Mouse (Mus musculus) gastrocnemius, adult 8-10 months (tissue): Measurements from ENCODE around the gene Arhgef1. TPM values are rescaled to one million over a fixed set of nuclear protein-coding genes. Genes with fewer than 3 reads are reported as not detected.

ENCODE experiments used
- microRNA-seq: library from miRNA; unstranded; fragments of <30 nt; microRNA quantifications from one replicate; pipeline ENCODE4 v1.2.0, GENCODE M21; 2022
- total RNA-seq, 4 experiments: library from RNA; stranded (reverse); gene quantifications; 2 replicates each; pipeline ENCODE4 v1.2.4; 2022

Gene Arhgef1
- total RNA-seq, 4 experiments from 2014 or later = 19.1 to 25.5 (median 22.5) TPM

Small RNA genes within 50 kb of the gene (microRNA-seq; reads per million reads assigned to microRNA genes)
- not detected for gene Mir7046

Other genes starting within 250 kb of the Arhgef1 start
- not detected for gene Tex101, start 226.2 kb upstream of the Arhgef1 start, total RNA-seq
- not detected for gene BC049730, start 193.7 kb upstream of the Arhgef1 start, total RNA-seq
- gene Gm4763, start 176.0 kb upstream of the Arhgef1 start, total RNA-seq = not detected
- not detected for gene Cd177, start 142.6 kb upstream of the Arhgef1 start, total RNA-seq
- gene Ceacam10, start 125.7 kb upstream of the Arhgef1 start, total RNA-seq = not detected
- not detected for gene Gm9844, start 40.7 kb upstream of the Arhgef1 start, total RNA-seq
- gene Lypd4, start 33.0 kb upstream of the Arhgef1 start, total RNA-seq = not detected
- gene Dmrtc2, start 32.9 kb upstream of the Arhgef1 start, total RNA-seq = not detected
- gene Rps19, start 18.5 kb upstream of the Arhgef1 start, total RNA-seq = 100 to 1,000 TPM; 382 to 444 (median 398) TPM
- gene Cd79a, start 5.5 kb upstream of the Arhgef1 start, total RNA-seq = under 1 TPM in 2 of 4 experiments, not detected in 2; 0.17 to 0.19 TPM
- not detected for gene Gm4881, start 41.6 kb downstream of the Arhgef1 start, total RNA-seq
- 100 to 1,000 TPM; 255 to 297 (median 267) TPM for gene Rabac1, start 69.8 kb downstream of the Arhgef1 start, total RNA-seq
- gene Atp1a3, start 103.0 kb downstream of the Arhgef1 start, total RNA-seq = under 1 TPM; 0.25 to 0.58 (median 0.46) TPM
- gene Grik5, start 169.4 kb downstream of the Arhgef1 start, total RNA-seq = 1 to 10 TPM; 1.3 to 3.2 (median 2.2) TPM
- gene Zfp574, start 169.7 kb downstream of the Arhgef1 start, total RNA-seq = 1 to 10 TPM; 6.5 to 9.3 (median 9.0) TPM